Mouse (Mus musculus): ENCODE data around the gene Gm15737. TPM values are rescaled to one million over a fixed set of nuclear protein-coding genes. Genes with fewer than 3 reads are reported as not detected.

Gm15737 gene
- total RNA-seq (2023) = not detected

DNA sequence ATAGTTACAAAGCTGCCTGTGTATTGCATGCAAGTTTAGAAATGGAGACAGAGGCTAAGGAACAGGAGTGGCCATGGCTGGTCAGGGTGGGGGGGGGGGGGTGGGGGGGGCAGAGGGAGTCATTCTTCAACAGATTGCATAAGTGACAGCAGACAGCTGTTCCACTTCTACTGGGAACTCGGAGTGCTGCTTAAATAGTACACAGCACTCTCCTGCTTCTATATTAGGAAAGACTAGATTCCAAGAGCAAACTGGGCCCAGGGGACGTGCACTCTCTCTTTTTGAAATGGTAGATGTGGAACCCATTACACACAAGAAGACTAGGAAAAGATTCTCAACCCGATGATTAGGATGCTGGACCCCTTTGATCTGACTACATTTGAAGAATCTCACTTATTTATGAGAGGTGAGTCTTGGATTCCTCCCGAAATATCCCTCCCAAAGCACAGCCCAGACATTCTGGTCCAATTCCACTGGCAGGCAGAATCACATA lies at the start of gene Gm15737:
TSS of gene Gm15737 (plus strand) at position 269 of the 493 bp plus-strand sequence.

Other genes with a start within 250 kb of the Gm15737 start
- 1 to 10 TPM; 1.4 to 1.8 TPM for gene Prickle2, start 163.2 kb upstream of the Gm15737 start, total RNA-seq (2023)
- not detected for gene A730049H05Rik, start 52.9 kb upstream of the Gm15737 start, total RNA-seq (2023)
- gene Adamts9, start 74.1 kb downstream of the Gm15737 start, total RNA-seq (2023) = under 1 TPM in 1 of 2 experiments, not detected in 1; 0.38 TPM